Mouse (Mus musculus) erythroblast, embryonic 14.5 days (primary cell): ENCODE measurements around the gene Qprt.

Experiments
- GATA1 ChIP-seq: IDR thresholded peaks from 2 replicates; pipeline ENCODE4 v1.6.1; 2012; ENCODE audit warnings: low read length, inconsistent platforms, mixed read lengths
- TAL1 ChIP-seq: IDR thresholded peaks from 3 replicates; pipeline ENCODE4 v1.6.1; 2012; ENCODE audit warnings: low read length, inconsistent platforms, mixed read lengths

- no peak for TF ChIP-seq TAL1
- no peak for TF ChIP-seq GATA1
These were observed 16.5 kb downstream of the Qprt start for GRCm38 (mm10) chr7:127105551-127105950.
